Mouse (Mus musculus): ENCODE data around the gene Jph3. TPM values are rescaled to one million over a fixed set of nuclear protein-coding genes. Genes with fewer than 3 reads are reported as not detected.

Gene Jph3
- total and polyA plus RNA-seq, 2 experiments = not detected

- Histone ChIP-seq H3K36me3 (ENCODE audit: control insufficient read depth, insufficient read depth, low read length) (no peaks in the 10 kb centered on the region), H3K4me1 (ENCODE audit: control insufficient read depth, insufficient read depth, low read length) (no peaks in the 10 kb centered on the region), H3K27ac (replicated peaks; ENCODE audit: insufficient read depth, low read depth, low read length) (no peak overlapping the region), H3K79me2 (ENCODE audit: control insufficient read depth, insufficient read depth, low read length) (no peaks in the 10 kb centered on the region), H3K4me3 (ENCODE audit: insufficient read depth, low read depth, low read length) (no peak overlapping the region), H3K9ac (ENCODE audit: low read depth, low read length) (no peak overlapping the region), H3K27me3 (ENCODE audit: control insufficient read depth, insufficient read depth, low read length) (no peaks in the 10 kb centered on the region)
- no peak for DNase-seq (ENCODE audit: extremely low read depth, low read depth, low spot score)
- 79% methylated on average over 14 of the region's 14 CpGs for WGBS
- no peak for TF ChIP-seq CTCF (IDR thresholded peaks at IDR 0.05; ENCODE audit: low read depth, low read length)
- TF ChIP-seq POLR2A (IDR thresholded peaks at IDR 0.05; ENCODE audit: extremely low read depth, insufficient read depth, low read length) = no peak
These were observed 41.8 kb upstream of the Jph3 start for GRCm38 (mm10) chr8:121687455-121688161.

DNA sequence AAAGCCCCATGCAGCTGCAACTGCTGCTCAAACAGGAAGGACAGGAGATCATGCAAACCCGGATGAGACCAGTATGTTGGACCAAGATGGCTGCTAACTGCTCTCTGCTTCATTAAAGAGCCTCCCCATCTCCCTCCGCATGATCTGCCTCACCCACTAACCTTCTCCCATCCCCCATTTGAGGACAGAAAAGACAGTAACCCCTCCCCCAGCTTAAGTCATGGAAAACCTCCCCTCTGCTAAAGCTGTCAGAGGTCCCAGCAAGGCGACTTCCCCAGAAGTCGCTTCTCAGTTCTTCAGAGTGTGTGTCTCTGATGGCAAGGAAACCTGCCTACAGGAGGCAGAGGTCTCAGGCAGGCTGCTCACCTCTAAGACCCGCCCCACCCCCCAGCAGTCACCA, 40.9 kb upstream of the Jph3 start:
- no peak overlapping the region for H3K4me3 ChIP-seq (ENCODE audit: insufficient read depth, low read depth, low read length)
- no peaks in the 10 kb centered on the region for H3K27me3 ChIP-seq (ENCODE audit: control insufficient read depth, insufficient read depth, low read length)
- no peak for DNase-seq (ENCODE audit: extremely low read depth, low read depth, low spot score)
- 58% methylated on average over 5 of the region's 5 CpGs for WGBS
- H3K9ac ChIP-seq (ENCODE audit: low read depth, low read length) = no peak overlapping the region
- H3K79me2 ChIP-seq (ENCODE audit: control insufficient read depth, insufficient read depth, low read length) = no peaks in the 10 kb centered on the region
- H3K4me1 ChIP-seq (ENCODE audit: control insufficient read depth, insufficient read depth, low read length) = no peaks in the 10 kb centered on the region
- H3K27ac ChIP-seq (replicated peaks; ENCODE audit: insufficient read depth, low read depth, low read length) = no peak overlapping the region
- H3K36me3 ChIP-seq (ENCODE audit: control insufficient read depth, insufficient read depth, low read length) = no peaks in the 10 kb centered on the region
- no peak for TF ChIP-seq CTCF (IDR thresholded peaks at IDR 0.05; ENCODE audit: low read depth, low read length)
- no peak for TF ChIP-seq POLR2A (IDR thresholded peaks at IDR 0.05; ENCODE audit: extremely low read depth, insufficient read depth, low read length)

DNA sequence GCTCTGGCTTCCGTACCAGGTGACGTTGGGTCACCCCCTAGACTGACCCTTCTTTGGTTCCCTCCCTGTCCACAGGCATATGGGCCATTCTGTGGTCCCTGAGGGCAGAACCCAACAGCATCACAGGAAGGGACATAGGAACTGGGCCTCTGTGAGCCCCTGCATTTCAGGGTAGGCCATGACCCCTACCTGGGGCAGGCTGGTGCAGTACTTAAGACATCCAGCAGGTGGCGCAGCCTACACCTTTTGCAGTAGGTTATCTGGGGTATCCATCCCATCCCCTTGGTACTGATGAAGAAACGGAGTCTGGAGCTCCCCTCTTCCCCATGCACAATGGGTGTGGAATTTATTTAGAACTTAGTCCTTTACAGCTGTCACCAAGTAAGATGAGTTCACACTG, 35.0 kb upstream of the Jph3 start:
- Histone ChIP-seq H3K4me1 (ENCODE audit: control insufficient read depth, insufficient read depth, low read length) (peaks cover 5% of the 10 kb centered on the region; the same call in 1 of the 2 replicates), H3K79me2 (ENCODE audit: control insufficient read depth, insufficient read depth, low read length) (no peaks in the 10 kb centered on the region)
- TF ChIP-seq POLR2A (IDR thresholded peaks at IDR 0.05; ENCODE audit: extremely low read depth, insufficient read depth, low read length) (no peak), CTCF (IDR thresholded peaks at IDR 0.05; ENCODE audit: low read depth, low read length) (peak; percentile 85)

GRCm38 (mm10) chr8:121695585-121696184, 33.7 kb upstream of the Jph3 start:
- peaks cover 5% of the 10 kb centered on the region; the same call in 1 of the 2 replicates for H3K4me1 ChIP-seq (ENCODE audit: control insufficient read depth, insufficient read depth, low read length)
- peak overlapping the region; percentile 46; the same call in 1 of the 2 replicates for H3K27ac ChIP-seq (replicated peaks; ENCODE audit: insufficient read depth, low read depth, low read length)
- H3K9ac ChIP-seq (ENCODE audit: low read depth, low read length) = no peak overlapping the region
- H3K36me3 ChIP-seq (ENCODE audit: control insufficient read depth, insufficient read depth, low read length) = no peaks in the 10 kb centered on the region
- H3K79me2 ChIP-seq (ENCODE audit: control insufficient read depth, insufficient read depth, low read length) = no peaks in the 10 kb centered on the region
- TF ChIP-seq CTCF (IDR thresholded peaks at IDR 0.05; ENCODE audit: low read depth, low read length) = no peak
- no peak for TF ChIP-seq POLR2A (IDR thresholded peaks at IDR 0.05; ENCODE audit: extremely low read depth, insufficient read depth, low read length)
- H3K4me3 ChIP-seq (ENCODE audit: insufficient read depth, low read depth, low read length) = no peak overlapping the region
- 8% methylated on average over 6 of the region's 6 CpGs for WGBS
- DNase-seq (ENCODE audit: extremely low read depth, low read depth, low spot score) = peak; percentile 97
- no peaks in the 10 kb centered on the region for H3K27me3 ChIP-seq (ENCODE audit: control insufficient read depth, insufficient read depth, low read length)

More for the DNA sequence above, 35.0 kb upstream of the Jph3 start:
- no peak overlapping the region for H3K27ac ChIP-seq (replicated peaks; ENCODE audit: insufficient read depth, low read depth, low read length)
- WGBS = 68% methylated on average over 4 of the region's 4 CpGs
- no peak overlapping the region for H3K4me3 ChIP-seq (ENCODE audit: insufficient read depth, low read depth, low read length)
- no peak overlapping the region for H3K9ac ChIP-seq (ENCODE audit: low read depth, low read length)
- H3K27me3 ChIP-seq (ENCODE audit: control insufficient read depth, insufficient read depth, low read length) = no peaks in the 10 kb centered on the region
- DNase-seq (ENCODE audit: extremely low read depth, low read depth, low spot score) = no peak
- H3K36me3 ChIP-seq (ENCODE audit: control insufficient read depth, insufficient read depth, low read length) = no peaks in the 10 kb centered on the region

DNA sequence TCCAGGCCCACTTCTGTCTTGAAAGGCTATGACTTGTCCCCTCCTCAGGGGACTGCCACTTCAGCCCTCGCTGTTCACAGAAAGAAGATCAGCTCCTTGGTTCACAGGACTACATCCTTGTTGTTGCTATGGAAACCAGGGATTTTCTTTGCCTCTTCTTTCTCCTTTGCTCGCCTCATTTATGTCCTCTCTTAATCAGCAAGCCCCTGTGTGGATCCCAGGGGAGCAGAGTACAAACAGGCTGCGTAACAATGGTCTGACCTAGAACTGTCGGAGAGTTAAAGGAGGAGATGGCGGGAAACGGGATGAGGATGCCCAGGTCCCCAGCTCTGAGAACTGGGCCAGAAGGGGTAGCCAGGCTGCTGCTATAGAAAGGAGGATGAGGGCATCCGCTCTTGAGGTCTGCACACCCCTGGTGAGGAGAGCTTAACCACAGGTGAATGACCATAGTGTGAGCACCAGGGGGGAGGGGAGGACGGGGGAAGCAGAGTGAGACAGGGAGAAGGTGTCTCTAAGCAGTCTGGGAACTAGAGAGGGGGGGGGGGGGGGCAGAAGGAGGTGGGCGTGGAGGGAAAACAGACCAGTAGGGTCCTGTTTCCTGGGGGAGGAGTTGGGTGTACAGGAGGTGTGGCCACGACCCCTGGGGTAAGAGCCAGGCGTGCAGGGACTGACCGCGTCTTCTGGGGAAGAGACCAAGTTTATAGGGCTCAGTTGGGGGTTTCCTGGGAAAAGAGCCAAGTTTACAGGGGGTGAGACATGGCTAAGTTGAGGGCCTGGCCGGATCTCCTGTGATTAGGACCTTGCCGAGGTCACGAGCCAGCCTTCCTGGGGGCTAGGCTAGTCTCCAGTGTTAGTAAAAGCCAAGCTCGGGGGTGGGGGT, 31.4 kb upstream of the Jph3 start:
- no peak for TF ChIP-seq CTCF (IDR thresholded peaks at IDR 0.05; ENCODE audit: low read depth, low read length)
- TF ChIP-seq POLR2A (IDR thresholded peaks at IDR 0.05; ENCODE audit: extremely low read depth, insufficient read depth, low read length) = no peak
- no peaks in the 10 kb centered on the region for H3K36me3 ChIP-seq (ENCODE audit: control insufficient read depth, insufficient read depth, low read length)
- H3K27me3 ChIP-seq (ENCODE audit: control insufficient read depth, insufficient read depth, low read length) = no peaks in the 10 kb centered on the region
- H3K27ac ChIP-seq (replicated peaks; ENCODE audit: insufficient read depth, low read depth, low read length) = no peak overlapping the region
- no peak overlapping the region for H3K4me3 ChIP-seq (ENCODE audit: insufficient read depth, low read depth, low read length)
- H3K9ac ChIP-seq (ENCODE audit: low read depth, low read length) = no peak overlapping the region
- no peak for DNase-seq (ENCODE audit: extremely low read depth, low read depth, low spot score)
- WGBS = 48% methylated on average over 16 of the region's 17 CpGs
- H3K4me1 ChIP-seq (ENCODE audit: control insufficient read depth, insufficient read depth, low read length) = peaks cover 5% of the 10 kb centered on the region; the same call in 1 of the 2 replicates
- no peaks in the 10 kb centered on the region for H3K79me2 ChIP-seq (ENCODE audit: control insufficient read depth, insufficient read depth, low read length)

All from liver, adult 2 months (tissue).